Mouse (Mus musculus) testis, adult 2 months (tissue): ENCODE measurements around the gene Gba2.

Experiments
- CTCF ChIP-seq: fragments of 200-500 bp; IDR thresholded peaks from 2 replicates; pipeline ENCODE4 v1.5.1; 2012; ENCODE audit warnings: low read depth, mild to moderate bottlenecking, inconsistent platforms, low read length, moderate library complexity; ENCODE audit not compliant: control insufficient read depth, insufficient read depth, insufficient replicate concordance
- POLR2A ChIP-seq: fragments of 200-500 bp; IDR thresholded peaks from 2 replicates; pipeline ENCODE4 v1.6.1; 2012; ENCODE audit warnings: low read depth, mild to moderate bottlenecking, inconsistent platforms, low read length, moderate library complexity; ENCODE audit not compliant: control insufficient read depth

GRCm38 (mm10) chr4:43598200-43598599 lies 19.5 kb upstream of the Gba2 start:
- no peak for TF ChIP-seq POLR2A
- TF ChIP-seq CTCF: no peak
